Mouse (Mus musculus) brain, embryonic 14.5 days (tissue): ENCODE measurements around the gene Lbx2.

ENCODE experiments used
- CTCF ChIP-seq: fragments of 200-500 bp; IDR thresholded peaks from 2 replicates; pipeline ENCODE4 v1.5.1; 2012; ENCODE audit warnings: inconsistent platforms, mild to moderate bottlenecking, moderate library complexity, borderline replicate concordance; ENCODE audit not compliant: insufficient read depth, insufficient read length; ENCODE audit errors: extremely low read depth
- POLR2A ChIP-seq: fragments of 200-500 bp; IDR thresholded peaks from 2 replicates; pipeline ENCODE4 v1.6.1; 2012; ENCODE audit warnings: mild to moderate bottlenecking, inconsistent platforms, borderline replicate concordance; ENCODE audit not compliant: poor library complexity, insufficient read depth, insufficient read length, severe bottlenecking; ENCODE audit errors: extremely low read depth

DNA sequence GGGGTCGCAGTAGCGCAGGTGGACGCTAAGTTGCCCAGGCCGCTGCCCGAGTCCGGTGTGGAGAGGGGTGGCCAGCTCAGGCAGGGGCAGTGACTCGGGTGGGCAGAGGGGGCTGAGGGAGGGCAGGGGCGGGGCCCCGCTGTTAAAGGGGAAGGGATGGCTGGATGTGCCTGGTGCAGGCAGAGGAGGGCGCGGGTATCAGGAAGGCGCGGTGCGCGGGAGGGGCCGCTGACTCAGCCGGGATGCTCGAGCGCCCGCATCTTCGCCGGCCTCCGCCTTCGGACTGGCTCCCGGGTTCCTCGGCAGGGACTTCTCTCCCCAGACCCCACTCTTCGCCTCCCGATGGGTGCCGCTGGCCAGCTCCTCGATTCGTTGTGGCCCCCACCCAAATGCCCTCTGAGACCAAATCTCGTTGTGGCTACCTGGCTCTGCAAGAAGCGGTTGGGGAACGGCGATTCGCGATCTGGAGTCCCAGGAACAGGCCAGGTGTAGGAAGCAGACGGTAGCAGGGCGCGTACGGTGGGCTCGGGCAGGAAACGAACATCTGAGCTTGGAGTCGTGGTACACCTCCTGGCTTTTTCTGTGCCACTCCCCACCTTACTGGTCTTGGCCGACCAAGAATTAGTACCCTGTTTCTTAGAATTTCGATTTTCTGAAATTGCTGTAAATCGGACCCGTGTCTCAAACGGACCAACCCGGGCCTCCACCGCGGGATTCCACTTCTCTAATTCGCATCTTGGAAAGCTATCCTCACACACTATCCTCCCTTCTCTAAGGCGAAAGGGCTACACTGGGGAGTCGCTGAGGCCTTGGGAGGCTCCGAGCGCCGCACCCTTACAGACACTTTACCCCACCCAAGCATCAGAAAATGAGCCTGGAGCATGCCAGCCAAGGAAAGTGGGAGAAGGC, 15.6 kb upstream of the Lbx2 start:
- TF ChIP-seq CTCF (no peak), POLR2A (no peak)
